Mouse (Mus musculus) embryonic facial prominence, embryonic 11.5 days (tissue): Measurements from ENCODE around the gene Chac1. TPM values are rescaled to one million over a fixed set of nuclear protein-coding genes. Genes with fewer than 3 reads are reported as not detected.

Experiments
- ATAC-seq: fragments of 200-750 bp; cut with Nextera tagmentation; replicated peaks from 2 replicates; pipeline ENCODE4 v1.8.0; 2017; ENCODE audit warnings: low read depth; ENCODE audit not compliant: insufficient number of reproducible peaks, low FRiP score, low TSS enrichment
- DNase-seq: peaks from one replicate; pipeline ENCODE4 v3.0.0-alpha.2; 2015; ENCODE audit warnings: low spot score
- H3K27ac ChIP-seq: fragments of 300-500 bp; sonication (generic); replicated peaks from 2 replicates; pipeline ENCODE4 v1.5.1; 2014; ENCODE audit warnings: mild to moderate bottlenecking, low read depth, low read length, control low read depth
- H3K27me3 ChIP-seq: fragments of 300-500 bp; sonication (generic); 2 replicates; pipeline ENCODE4 v1.6.1; 2014; ENCODE audit warnings: mild to moderate bottlenecking, low read length, moderate library complexity, mixed read lengths; ENCODE audit not compliant: control insufficient read depth, insufficient read depth
- H3K36me3 ChIP-seq: fragments of 300-500 bp; sonication (generic); replicated peaks from 2 replicates; pipeline ENCODE4 v1.6.1; 2014; ENCODE audit warnings: low read depth, mild to moderate bottlenecking, low read length, moderate library complexity, mixed read lengths; ENCODE audit not compliant: control insufficient read depth, insufficient read depth
- H3K4me1 ChIP-seq: fragments of 300-500 bp; sonication (generic); 2 replicates; pipeline ENCODE4 v1.6.1; 2014; ENCODE audit warnings: low read length, mixed read lengths; ENCODE audit not compliant: control insufficient read depth, insufficient read depth
- H3K4me2 ChIP-seq: fragments of 300-500 bp; sonication (generic); 2 replicates; pipeline ENCODE4 v1.6.1; 2014; ENCODE audit warnings: low read depth, mild to moderate bottlenecking, control low read depth, low read length, moderate library complexity
- H3K4me3 ChIP-seq: fragments of 300-500 bp; sonication (generic); 2 replicates; pipeline ENCODE4 v1.5.1; 2014; ENCODE audit warnings: low read depth, low read length, control low read depth
- H3K9ac ChIP-seq: fragments of 300-500 bp; sonication (generic); replicated peaks from 2 replicates; pipeline ENCODE4 v1.6.1; 2014; ENCODE audit warnings: mild to moderate bottlenecking, control low read depth, low read length
- H3K9me3 ChIP-seq: fragments of 300-500 bp; sonication (generic); replicated peaks from 2 replicates; pipeline ENCODE4 v1.6.1; 2016; ENCODE audit warnings: mild to moderate bottlenecking, low read length, inconsistent platforms, mixed read lengths; ENCODE audit not compliant: control insufficient read depth
- WGBS: fragments of 180-500 bp; shearing (Covaris S2); extraction: QIAGEN DNeasy Blood & Tissue Kit; methylation state at CpG from one replicate; pipeline ENCODE4 v1.1.7; 2014; 5-methylcytosine and 5-hydroxymethylcytosine counted together
- polyA plus RNA-seq: library from polyadenylated mRNA; unstranded; fragments of >200 nt; fragmentation: Nextera tagmentation; extraction: Ambion mirVana; gene quantifications from 2 replicates; pipeline ENCODE4 v1.2.1, GENCODE M21; 2014

The Chac1 gene
- polyA plus RNA-seq: 0.34 and 0.46 TPM in 2 replicates

DNA sequence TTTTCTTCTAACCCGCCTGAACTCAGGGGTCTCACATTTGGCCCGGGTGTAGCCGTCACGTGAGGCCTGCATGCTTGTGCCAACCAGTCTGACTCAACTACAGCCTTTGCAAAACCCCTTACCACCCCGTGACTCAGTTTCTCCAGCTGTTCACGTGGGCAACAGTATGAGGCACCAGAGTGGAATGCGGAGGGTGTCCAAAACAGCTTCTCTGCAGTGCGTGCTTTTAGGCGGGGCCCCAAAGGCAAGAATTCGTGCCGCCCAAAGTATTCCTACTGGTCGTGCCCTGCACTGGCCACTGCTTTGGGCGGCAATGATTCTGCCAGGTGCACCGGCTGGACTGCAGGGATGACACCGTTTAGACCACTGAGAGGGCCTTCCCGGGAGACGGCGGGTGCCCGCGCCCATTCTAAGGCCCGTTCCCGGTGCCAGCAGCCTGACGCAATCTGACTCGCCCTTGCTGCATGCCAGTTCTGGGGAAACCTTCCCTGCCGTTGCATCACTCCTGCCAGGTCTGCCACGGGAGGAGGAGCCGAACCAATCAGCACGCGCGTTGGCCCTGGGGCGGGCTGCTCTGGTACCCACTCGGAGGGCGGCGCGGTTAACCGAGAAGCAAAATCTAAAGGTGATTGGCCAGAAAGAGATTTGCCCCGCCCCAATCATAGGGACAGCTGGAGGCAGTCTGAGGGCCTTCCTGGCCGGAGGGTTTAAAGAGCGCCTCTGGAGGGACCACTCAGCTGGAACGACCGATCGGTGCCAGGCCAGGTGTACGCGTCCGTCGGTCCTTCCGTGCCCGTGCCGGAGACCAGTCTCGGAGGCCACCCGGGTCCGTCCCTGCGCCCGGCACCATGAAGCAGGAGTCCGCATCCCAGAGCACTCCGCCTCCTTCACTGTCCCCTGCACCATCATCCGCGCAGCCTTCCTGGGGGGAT is at the start of gene Chac1:
Gene Chac1 (plus strand): TSS at position 675 of the 932 bp plus-strand sequence.
- H3K9me3 ChIP-seq: no peaks in the 10 kb centered on the region
- 6% methylated on average over 58 of the region's 58 CpGs for WGBS
- peak; percentile 85 for DNase-seq
- peak within 1 kb of the TSS; percentile 50 for H3K4me3 ChIP-seq
- H3K27ac ChIP-seq: no peak within 1 kb of the TSS
- no peaks in the 10 kb centered on the region for H3K36me3 ChIP-seq
- peaks cover 10% of the 10 kb centered on the region; the same call in 1 of the 2 replicates for H3K27me3 ChIP-seq
- peak; percentile 84 for ATAC-seq
- H3K4me2 ChIP-seq: peak within 1 kb of the TSS; percentile 77
- H3K9ac ChIP-seq: peak within 1 kb of the TSS; percentile 50
- no peaks in the 10 kb centered on the region for H3K4me1 ChIP-seq

DNA sequence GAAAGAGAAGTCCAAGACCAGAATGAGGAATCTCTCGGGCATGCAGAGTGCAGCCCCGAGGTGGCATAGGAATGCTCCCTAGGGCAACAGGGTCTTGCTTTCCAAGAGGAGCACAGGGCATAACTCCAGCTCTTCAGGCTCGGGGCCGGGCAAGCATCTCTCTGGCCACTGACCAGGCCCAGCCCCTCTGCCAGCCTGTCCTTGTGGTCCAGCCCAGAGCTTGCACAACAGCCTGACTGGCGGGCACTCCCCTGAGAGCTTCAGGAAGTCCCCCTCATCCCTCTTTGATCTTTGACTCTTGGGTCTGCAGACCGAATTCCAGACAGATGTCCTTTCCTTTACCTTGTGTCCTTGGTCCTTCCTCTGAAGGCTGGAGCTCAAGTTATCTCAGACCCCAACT is 48.2 kb upstream of the Chac1 start:
- H3K9ac ChIP-seq: no peak overlapping the region
- WGBS: 73% methylated on average over 6 of the region's 6 CpGs
- ATAC-seq (no peak), DNase-seq (no peak)
- no peaks in the 10 kb centered on the region; the same call in 1 of the 2 replicates for H3K36me3 ChIP-seq
- H3K4me3 ChIP-seq: no peak overlapping the region
- H3K4me1 ChIP-seq: no peaks in the 10 kb centered on the region
- H3K9me3 ChIP-seq: no peaks in the 10 kb centered on the region
- H3K4me2 ChIP-seq: no peak overlapping the region
- H3K27ac ChIP-seq: no peak overlapping the region
- no peaks in the 10 kb centered on the region for H3K27me3 ChIP-seq

DNA sequence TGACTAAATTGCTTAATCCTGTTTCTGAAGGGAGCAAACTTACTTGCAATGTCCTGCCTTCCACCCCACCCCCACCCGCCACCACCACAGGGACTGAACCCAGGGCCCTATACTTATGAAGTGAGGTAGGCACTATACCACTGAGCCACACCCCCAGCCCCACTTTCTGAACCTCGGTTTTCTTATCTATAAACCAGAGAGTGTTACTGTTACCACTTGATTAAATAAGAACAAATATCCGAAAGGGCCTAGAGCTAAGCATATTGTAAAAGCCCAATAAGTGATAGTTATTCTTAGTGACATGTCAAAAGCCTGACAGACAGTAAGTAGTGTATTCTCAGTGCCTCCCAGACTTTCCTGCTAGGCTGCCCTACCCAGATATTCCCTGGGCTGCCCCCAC is 46.6 kb upstream of the Chac1 start:
- no peaks in the 10 kb centered on the region for H3K4me1 ChIP-seq
- 56% methylated on average over 3 of the region's 3 CpGs for WGBS
- H3K27ac ChIP-seq: no peak overlapping the region
- H3K9ac ChIP-seq: no peak overlapping the region
- H3K27me3 ChIP-seq: no peaks in the 10 kb centered on the region
- ATAC-seq (no peak), DNase-seq (no peak)
- H3K4me2 ChIP-seq: no peak overlapping the region
- H3K36me3 ChIP-seq: no peaks in the 10 kb centered on the region
- H3K9me3 ChIP-seq: no peaks in the 10 kb centered on the region
- no peak overlapping the region for H3K4me3 ChIP-seq

DNA sequence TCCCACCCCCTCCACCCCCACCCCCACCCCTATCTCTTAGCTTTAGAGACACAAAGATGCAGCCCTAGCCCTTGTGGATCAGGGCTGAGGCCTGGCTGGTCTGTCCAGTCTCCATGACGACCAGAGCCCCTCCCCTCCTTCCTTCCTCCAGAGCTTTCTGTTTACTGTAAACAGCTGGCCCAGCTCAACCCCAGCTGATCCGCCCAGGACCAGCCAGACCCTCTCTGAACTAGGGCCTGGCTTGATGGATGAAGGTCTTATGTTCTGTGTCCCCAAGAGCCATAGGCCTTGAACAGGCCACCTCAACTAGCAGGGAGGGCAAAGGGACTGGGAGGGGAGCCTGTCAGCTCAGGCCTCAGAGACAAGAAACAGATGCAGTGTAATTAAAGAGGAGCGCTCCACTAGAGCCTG is 46.2 kb upstream of the Chac1 start:
- Histone ChIP-seq H3K4me3 (no peak overlapping the region), H3K4me1 (no peaks in the 10 kb centered on the region), H3K36me3 (no peaks in the 10 kb centered on the region), H3K4me2 (no peak overlapping the region), H3K9me3 (no peaks in the 10 kb centered on the region), H3K9ac (no peak overlapping the region), H3K27ac (no peak overlapping the region), H3K27me3 (no peaks in the 10 kb centered on the region)
- DNase-seq (peak; percentile 51), ATAC-seq (peak; percentile 63)
- WGBS: 16% methylated on average over 3 of the region's 3 CpGs

DNA sequence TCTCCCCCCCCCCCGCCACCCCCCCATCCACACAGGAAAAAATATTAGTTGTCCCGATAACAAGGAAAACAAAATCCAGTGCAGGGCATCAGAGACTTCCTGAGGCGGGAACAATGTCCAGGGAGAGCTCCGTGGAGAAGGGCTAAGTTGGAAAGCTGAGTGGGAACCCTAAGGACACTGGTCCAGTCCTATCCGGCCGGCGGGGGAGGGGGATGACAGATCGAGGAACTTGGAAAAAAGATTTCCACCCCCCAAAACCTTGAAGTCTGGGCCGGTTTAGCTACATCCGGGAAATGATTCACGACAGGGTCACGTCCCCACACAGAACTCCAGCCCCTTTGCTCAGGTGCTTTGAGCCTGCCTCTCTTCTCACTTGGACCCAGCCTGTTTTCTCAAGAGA is 39.5 kb upstream of the Chac1 start:
- Histone ChIP-seq H3K4me3 (no peak overlapping the region), H3K27ac (no peak overlapping the region), H3K27me3 (no peaks in the 10 kb centered on the region), H3K4me2 (no peak overlapping the region), H3K9ac (no peak overlapping the region), H3K36me3 (no peaks in the 10 kb centered on the region), H3K9me3 (no peaks in the 10 kb centered on the region), H3K4me1 (no peaks in the 10 kb centered on the region)
- ATAC-seq: no peak
- 45% methylated on average over 12 of the region's 12 CpGs for WGBS
- DNase-seq: peak; percentile 22

DNA sequence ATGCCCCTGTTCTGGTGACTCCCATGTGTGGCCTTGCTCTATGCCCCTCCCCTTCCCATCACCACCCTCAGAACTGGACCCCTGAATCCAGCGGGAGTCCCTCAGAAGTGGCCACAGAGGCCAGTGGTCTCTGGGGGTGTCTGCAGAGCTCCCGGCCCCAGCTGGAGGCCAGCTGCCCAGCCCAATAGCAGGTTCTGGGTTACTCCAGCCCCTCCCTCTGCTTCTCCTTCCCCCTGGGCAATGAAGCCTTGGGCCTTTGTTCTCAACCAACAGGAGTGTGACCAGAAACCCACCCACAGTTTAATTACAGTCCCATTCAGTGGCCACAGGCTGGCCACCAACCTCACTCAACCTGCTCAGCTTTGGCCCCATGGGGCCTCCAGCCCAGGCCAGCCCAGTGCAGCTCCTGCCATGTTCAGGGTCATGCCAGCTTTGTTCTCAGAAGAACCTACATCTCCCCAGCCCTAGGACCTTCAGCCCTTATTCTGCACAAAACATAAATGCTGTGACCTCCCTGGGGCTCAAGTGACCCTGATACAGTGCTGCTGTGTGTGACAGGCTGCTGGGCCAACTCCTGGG is 38.6 kb upstream of the Chac1 start:
- no peak overlapping the region for H3K4me3 ChIP-seq
- no peaks in the 10 kb centered on the region for H3K27me3 ChIP-seq
- no peak overlapping the region for H3K27ac ChIP-seq
- H3K9me3 ChIP-seq: no peaks in the 10 kb centered on the region
- 0 out of 2 replicates have a peak, but pooled peaks have one; percentile 16 for ATAC-seq
- H3K36me3 ChIP-seq: no peaks in the 10 kb centered on the region
- no peaks in the 10 kb centered on the region for H3K4me1 ChIP-seq
- H3K4me2 ChIP-seq: no peak overlapping the region
- no peak for DNase-seq
- 50% methylated on average over 2 of the region's 2 CpGs for WGBS
- H3K9ac ChIP-seq: no peak overlapping the region

DNA sequence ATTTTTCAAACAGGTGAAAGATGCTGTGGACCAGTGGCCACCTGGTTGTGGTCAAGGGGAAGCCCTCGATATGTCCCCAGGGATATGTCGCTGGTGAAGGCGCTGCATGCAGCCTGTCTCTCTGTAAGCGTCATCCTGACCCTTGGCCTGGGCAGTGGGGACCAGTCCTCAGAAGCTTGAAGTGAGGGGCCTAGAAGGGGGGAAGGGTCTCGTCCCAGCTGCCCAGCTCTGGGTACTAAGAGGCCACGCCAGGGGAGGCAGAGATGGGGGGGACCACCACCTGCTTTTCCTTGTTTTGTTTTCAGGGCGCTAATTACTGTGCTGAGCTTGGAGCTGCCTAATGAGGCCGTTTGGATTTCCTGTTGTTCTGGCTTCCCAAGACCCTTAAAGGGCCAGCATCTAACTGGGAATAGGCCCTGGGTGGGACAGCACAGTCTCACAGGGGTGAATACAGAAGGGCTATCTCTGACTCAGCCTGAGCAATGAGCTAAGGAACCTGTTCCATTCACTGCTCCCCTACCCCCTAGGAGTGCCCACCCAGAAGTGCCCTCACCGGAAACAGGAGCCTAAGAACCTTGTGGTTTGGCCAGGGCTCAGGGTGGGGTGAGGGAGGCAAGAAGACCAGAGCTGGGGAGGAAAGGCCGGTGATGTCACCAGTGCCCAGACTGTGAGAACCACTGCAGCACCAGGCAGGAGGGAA is 37.1 kb upstream of the Chac1 start:
- Histone ChIP-seq H3K27me3 (no peaks in the 10 kb centered on the region), H3K4me3 (no peak overlapping the region), H3K9me3 (no peaks in the 10 kb centered on the region), H3K27ac (no peak overlapping the region), H3K4me2 (no peak overlapping the region), H3K36me3 (no peaks in the 10 kb centered on the region), H3K4me1 (no peaks in the 10 kb centered on the region), H3K9ac (no peak overlapping the region)
- no peak for ATAC-seq
- DNase-seq: no peak
- 17% methylated on average over 10 of the region's 10 CpGs for WGBS
